Mouse (Mus musculus) layer of hippocampus, postnatal 14 days (tissue): Measurements from ENCODE around the gene Gria3. TPM values are rescaled to one million over a fixed set of nuclear protein-coding genes. Genes with fewer than 3 reads are reported as not detected.

Experiments
- DNase-seq, 2 experiments: peaks; one replicate each; pipeline ENCODE4 v3.0.0; 2021 to 2022; ENCODE audit warnings: low spot score in 2 of 2, mixed read lengths in 1 of 2
- long read RNA-seq, 2 experiments: library from polyadenylated mRNA; stranded (forward); transcript quantifications; one replicate each; pipeline ENCODE4 v2.0.0; 2021
- total RNA-seq, 2 experiments: library from RNA; stranded (reverse); gene quantifications; 2 replicates each; pipeline ENCODE4 v1.2.3; 2021

Gria3 gene
- 100 to 1,000 TPM; 115 to 138 TPM for total RNA-seq
- long read RNA-seq, experiment 1, full-length matches to known transcripts: 14 of 29 reads
- long read RNA-seq, experiment 1, partial matches to known transcripts: 9 of 29 reads
- long read RNA-seq, experiment 1, other reads (novel, unspliced or antisense): 6 of 29 reads
- long read RNA-seq, experiment 2, full-length matches to known transcripts: 22 of 46 reads
- long read RNA-seq, experiment 2, partial matches to known transcripts: 20 of 46 reads
- long read RNA-seq, experiment 2, other reads (novel, unspliced or antisense): 4 of 46 reads

GRCm38 (mm10) chrX:41400058-41400904 lies at the start of gene Gria3:
Gene Gria3 (plus strand): TSS chrX:41400854.
- peak in 1 of 2 experiments; percentile 31 for DNase-seq

- no peak for DNase-seq
Observed at GRCm38 (mm10) chrX:41387086-41387485, 13.6 kb upstream of the Gria3 start.

DNA sequence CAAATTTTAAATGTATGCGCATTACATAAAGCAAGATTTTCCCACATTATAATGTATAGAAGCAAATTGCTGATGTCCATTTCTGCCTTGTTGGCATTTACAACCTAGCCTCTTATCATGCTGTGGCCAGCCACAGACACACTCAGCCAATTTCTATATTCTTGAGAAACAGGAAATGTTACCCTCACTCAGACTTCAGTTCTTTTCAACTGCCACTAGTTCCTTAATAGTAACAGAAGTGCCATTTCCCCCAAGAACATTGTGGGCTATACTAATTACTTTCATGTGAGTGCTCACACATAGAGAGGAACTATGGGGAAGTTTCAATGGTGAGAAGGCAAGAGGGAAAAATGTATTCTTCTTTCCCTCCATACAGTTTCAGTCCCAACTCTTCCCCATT lies 11.6 kb upstream of the Gria3 start:
- DNase-seq: no peak

DNA sequence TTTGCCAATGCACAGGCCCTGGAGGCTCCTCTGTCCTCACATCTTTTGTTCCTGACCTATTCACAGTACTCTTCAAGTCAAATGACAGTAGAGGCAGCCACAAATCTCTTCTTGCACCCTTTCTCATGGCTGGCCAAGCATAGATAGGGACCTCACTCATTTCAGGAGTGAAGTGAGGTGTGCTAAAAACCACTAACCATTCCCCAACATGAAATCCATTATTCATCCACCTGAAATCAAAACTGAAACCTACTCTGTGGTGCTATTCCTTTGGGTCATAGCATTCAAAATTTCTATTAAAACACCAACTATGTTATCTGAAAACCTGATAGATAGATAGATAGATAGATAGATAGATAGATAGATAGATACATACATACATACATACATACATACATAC lies 2.2 kb upstream of the Gria3 start:
- no peak for DNase-seq

GRCm38 (mm10) chrX:41401186-41401585 lies 532 bp downstream of the Gria3 start:
- DNase-seq: peak in 1 of 2 experiments; percentile 13

GRCm38 (mm10) chrX:41401590-41402240 lies 1.1 kb downstream of the Gria3 start:
- no peak for DNase-seq

DNA sequence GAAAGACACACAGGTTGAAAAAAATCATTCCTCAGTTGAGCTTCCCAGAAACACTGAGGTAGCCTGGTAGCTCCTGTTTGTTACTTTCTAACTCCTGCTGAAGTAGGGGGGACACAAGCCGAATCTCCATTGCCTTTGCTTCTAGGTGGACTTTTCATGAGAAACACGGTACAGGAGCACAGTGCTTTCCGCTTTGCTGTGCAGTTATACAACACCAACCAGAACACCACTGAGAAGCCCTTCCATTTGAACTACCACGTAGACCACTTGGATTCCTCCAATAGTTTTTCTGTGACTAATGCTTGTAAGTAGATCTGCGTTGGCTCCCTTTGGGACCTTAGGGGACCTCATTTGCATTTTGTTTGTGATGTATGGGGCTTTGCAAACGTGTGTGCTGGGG lies 2.0 kb downstream of the Gria3 start:
- DNase-seq: no peak

DNA sequence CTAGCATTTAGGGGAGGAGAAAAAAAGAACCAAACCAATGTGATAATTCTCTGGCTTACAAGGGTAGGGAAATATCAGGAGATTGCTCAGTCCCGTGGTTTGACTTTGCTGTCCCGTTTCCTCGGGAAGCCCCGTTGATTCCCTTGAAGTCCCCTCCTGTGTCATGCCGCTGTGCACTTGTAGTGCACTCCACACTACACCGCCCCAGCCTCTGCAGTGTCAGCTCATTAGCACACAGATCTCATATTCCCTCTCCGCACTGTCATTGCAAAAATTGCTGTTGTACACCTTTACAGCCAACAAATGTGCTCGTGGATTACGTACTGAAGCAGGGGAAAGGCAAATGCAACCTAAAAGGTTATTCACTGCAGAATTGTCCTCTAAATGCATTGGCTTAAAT lies 5.6 kb downstream of the Gria3 start:
- DNase-seq: no peak

DNA sequence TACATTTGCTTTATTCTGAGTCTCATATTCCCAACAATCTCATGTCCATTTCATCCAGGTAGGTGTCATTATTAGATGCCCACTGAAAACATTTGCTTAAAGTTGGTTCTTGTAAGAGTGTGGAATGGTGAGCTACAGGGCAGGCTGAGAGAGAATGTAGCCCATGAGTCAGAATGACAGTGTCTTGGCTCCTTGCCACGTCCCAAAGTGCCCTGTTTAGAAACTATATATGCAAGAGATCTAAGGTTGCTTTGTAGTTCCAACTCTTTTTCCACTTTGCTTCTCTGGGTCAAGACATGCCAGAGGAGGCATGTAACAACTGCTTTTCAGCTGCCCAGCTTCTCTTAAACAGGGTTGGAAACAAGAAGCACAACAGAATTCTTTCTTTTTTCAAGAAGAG lies 9.1 kb downstream of the Gria3 start:
- DNase-seq: no peak

DNA sequence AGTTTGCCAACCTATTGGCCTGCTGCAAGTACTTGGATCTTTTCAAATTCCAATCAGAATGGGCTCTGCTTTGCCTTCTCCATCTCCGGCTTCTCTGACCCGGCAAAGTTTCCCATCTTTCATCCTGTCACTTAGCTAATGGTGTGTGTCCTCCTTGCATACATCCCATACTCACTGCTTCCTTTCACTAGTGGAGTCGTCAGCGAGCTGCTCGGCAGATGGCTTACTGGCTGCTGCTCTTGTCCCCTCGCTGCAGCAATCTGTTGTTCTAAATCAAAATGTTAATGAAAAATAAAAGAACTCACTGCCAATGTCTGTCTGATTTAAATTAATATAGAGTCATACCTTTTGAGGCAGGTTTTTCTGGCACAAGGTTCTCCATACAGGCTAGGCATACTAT lies 25.0 kb downstream of the Gria3 start:
- DNase-seq: peak in 1 of 2 experiments; percentile 40

GRCm38 (mm10) chrX:41428011-41428410 lies 27.4 kb downstream of the Gria3 start:
- DNase-seq: no peak

- no peak for DNase-seq
Observed at GRCm38 (mm10) chrX:41435541-41435940, 34.9 kb downstream of the Gria3 start.

DNA sequence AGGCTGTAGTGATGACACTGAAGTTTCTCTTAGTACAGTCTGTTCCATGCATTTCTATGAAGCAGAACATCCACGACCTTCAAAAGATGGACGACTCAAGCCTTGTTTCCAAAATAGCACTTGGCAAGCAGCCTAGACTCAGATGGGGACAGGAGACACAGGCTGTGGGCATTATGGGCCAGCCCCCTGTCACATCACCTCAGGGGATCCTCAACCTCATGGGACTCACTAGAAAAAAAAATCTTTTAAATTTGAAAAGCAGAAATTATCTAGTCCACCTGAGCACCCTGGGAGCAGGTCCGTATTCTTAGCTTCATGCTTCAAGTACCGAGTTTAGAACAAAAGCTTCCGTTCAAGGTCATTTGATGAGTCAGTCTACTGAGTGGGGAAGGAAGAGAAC lies 38.2 kb downstream of the Gria3 start:
- no peak for DNase-seq

DNA sequence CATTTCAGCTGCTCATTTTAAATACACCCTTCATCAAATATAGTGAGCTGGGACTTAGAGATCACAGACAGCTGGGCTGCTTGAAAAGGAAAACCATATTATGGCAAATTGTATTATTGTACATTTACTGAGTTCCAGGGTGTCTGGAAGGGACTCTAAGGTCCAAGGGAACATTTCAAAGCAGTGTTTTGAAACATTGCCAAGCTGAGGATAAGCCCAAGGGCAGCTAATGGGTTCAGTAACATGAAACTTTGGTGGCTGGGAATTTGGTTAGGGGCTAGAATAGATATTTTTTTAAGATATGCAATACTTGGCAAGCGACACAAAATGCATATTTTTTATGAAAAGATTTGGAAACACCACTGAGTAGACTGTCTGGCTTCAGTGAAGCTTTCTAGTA lies 48.2 kb downstream of the Gria3 start:
- DNase-seq: no peak

DNA sequence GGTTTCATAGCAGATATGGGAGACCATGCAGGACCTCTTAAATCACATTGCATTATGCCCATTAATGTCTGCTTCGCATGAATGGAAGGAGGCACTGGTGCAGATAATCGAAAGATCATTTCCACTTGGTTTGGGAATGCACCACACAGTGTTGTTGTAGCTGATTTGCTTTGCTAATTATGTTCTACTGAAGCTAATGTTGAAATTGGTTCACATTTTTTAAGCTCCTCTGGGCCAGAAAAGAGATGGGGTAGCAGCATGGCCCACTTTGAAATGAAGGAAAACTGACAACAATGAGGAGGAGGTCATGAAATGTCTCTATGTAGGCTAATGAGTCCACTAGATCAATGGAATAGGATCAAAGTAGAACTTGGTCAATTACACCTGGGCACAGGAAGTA lies 76.8 kb downstream of the Gria3 start:
- no peak for DNase-seq

DNA sequence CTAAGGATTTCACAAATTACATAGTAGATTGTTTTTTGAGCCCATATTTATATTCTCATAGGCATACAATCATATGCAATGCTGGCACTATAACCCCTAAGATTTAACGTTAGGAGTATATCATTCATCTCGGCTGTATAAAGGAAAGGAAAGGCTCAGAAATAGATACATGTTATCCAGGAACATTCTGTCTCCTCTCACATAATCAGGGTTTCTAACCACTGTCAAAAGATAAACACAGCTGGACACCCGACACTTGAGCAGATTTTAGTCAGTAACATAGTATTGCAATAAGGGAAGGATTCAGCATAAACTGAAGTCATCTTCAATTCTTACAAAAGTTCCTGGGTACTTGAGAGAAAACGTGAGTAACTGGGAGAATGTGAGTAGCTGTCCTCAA lies 95.9 kb downstream of the Gria3 start:
- no peak for DNase-seq

DNA sequence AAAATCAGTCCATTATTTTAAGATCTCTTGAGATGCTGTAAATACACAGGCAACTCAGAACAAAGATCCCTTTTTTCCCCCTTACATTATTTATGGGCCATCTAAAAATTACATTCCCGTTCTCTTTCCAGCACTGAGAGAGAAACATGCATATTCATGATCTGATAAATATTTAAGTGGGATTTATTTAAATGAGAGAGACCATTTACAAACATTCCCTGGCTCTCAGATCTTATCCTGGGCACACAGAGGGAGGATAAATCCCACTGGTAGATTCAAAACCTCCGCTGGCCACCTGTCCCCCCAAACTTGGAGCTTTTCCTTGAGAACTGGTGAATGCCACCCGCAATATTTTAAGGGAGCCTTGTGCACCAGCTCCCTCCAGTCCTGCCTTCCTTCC lies 104.7 kb downstream of the Gria3 start:
- no peak for DNase-seq

DNA sequence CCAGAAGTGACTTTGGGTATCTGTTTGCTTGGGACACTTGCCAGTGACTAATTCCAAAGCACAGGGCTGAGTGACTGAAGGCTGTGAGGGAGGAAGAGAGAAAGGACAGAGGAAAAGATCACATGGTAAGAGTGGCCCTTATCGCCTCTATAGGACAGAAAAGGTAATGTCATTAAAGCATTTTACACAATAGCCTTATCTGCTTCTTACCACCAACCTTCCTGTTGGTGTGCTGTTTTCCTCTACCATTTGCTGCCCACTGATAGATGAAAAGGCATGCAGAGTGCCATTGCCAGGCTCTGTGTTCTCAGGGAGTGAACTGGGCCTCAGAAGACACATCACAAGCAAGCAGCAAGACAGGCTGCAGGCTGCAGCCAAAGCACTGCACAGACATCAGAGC lies 107.3 kb downstream of the Gria3 start:
- no peak for DNase-seq

DNA sequence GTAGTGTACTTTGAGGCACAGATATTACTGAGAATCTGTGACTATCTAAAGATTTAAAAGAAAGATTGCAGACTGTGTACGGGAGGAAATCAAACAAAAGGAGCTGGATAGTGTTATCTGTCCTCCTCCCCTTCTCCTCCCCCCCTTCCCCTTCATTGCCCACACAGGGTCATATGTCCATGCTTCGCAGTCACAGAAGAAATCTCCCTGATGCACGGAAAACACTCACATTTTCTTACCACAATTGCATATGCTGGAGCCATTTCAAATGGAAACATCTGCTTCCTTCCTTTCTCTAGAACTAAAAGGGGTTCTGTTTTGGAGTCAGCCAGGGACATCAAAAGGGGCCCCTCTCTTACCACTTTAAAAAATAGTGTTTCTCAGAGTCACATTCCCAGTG lies 114.3 kb downstream of the Gria3 start:
- DNase-seq: no peak

GRCm38 (mm10) chrX:41532511-41532910 lies 131.9 kb downstream of the Gria3 start:
- no peak for DNase-seq

DNA sequence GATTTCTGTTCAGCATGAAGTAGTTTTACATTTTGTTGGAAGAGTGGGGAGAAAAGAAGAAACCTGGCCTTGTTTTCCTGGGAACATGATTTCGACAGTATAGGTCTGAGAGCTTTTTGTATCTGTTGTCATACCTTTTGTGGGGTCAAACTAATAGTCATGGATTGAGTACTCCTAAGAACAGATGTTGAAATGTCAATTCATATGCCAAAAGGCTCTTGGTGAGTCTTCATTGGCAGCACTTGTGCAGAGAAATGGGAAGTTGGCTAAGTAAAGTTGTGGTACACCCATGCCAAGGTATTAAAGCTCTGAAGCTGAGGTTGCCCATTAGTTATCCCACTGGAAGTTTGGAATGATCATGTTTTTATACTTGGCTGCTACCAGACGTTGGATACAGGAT lies 135.2 kb downstream of the Gria3 start:
- DNase-seq: no peak
